Mouse (Mus musculus) bone marrow, adult 2 months (tissue): Measurements from ENCODE around the gene Tstd1.

Experiments used
- CTCF ChIP-seq: fragments of 200-500 bp; IDR thresholded peaks from 2 replicates; pipeline ENCODE4 v1.5.1; 2011; ENCODE audit warnings: low read length, control low read depth; ENCODE audit not compliant: control insufficient read depth, insufficient read depth
- POLR2A ChIP-seq: fragments of 200-500 bp; IDR thresholded peaks from 2 replicates; pipeline ENCODE4 v1.6.1; 2011; ENCODE audit warnings: low read depth, mild to moderate bottlenecking, control low read depth, low read length, borderline replicate concordance; ENCODE audit not compliant: control insufficient read depth

DNA sequence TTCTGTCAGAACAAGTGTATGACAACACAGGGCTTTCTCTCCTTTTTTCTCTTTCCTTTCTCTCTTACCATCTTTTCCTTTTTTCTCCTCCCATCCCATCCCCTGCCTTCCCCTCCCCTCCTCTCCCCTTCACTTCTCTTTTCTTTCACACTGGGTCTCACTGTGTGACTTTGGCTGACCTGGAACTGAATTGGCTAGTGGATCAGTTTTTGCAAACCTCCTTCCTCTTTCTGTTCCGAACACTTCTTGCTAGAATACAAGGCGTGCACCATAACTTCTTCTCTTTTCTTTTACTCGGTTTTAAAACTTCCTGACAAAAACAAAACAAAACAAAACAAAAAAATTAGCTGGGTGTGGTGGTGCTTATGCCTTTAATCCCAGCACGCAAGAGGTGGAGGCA is 47.9 kb downstream of the Tstd1 start:
- TF ChIP-seq POLR2A (no peak), CTCF (no peak)
